Mouse (Mus musculus): ENCODE measurements around the gene Farsb.

Gene Farsb

DNA sequence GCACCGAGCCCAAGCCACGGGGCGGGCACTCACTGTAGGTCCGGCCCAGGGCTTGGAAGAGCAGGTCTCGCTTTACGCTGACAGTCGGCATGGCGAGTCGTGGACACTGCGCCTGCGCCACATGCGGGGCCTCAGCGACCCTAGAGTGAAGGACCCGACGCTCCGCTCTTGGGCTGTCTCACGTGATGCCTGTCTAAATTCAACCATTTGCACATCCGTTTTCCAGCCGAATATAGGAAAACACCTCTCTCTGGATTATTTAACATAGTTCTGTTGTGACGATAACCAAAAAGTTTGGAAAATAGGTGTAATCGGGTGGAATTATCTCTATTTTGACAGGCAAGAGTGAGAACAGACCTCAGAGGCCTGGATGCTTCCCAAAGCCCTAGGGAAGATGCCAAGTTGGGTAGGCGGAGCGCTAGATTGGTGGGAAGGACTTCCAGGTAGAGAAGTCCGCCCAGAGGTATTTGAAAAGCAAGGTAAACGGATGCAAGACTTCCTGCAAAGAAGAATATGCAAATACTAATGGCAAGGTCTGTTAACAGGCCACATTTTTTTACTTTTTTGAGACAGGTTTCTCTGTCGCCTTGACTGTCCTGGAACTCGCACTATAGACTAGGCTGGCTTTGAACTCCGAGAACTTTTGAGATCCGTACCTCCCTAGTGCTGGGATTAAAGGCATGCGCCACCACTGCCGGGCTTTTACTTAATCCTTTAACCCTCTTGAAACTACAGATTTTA lies at the start of gene Farsb:
Gene Farsb, minus strand, starts transcription at position 146 of the 741 bp plus-strand sequence.
- DNase-seq (ENCODE audit: low spot score), result peak; percentile 94

DNA sequence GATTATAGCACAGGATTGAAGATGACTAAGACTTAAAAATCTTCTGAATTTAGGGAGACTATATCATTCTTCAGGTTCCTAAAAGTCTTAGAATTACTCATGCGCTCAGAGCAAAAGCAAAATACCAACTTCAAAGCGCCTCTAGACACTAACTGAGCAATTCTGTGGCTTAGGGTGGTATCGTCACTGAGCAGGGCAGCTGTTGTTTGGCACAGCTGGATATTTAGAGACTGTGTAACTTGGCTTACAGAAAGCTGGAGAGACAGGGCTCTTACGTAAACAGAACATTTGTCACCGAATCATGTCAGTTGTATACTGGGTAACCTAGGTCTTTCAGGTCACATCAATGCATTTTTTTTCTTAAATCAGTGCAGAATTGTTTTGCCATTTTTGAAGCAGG lies 49.7 kb upstream of the Farsb start:
- DNase-seq (ENCODE audit: low spot score), result no peak

DNA sequence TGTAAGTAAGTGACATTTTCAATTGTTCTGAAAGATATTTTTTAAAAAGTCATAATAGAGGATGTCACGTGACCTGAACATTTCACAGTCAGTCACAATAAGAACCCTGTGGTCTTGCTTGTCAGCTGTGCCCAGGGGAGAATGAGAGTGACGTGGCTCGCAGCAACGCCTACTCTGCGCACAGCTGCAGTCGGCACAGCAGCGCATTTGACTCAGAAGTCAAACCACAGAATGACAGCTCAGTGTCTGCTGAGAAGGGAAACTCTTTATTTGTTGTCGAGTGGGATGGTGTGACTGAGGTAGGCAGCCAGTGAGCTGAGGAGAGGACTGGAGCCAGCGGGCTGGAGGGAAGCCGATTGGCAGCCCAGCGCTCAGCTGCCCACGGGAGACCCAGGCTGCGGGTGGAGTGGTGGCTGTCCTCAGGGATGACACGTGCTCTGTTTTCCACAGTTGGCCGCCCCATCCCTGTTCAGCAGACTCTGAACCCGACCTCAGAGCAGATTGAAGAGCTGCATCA lies 48.9 kb upstream of the Farsb start:
- DNase-seq (ENCODE audit: low spot score), result peak; percentile 21

DNA sequence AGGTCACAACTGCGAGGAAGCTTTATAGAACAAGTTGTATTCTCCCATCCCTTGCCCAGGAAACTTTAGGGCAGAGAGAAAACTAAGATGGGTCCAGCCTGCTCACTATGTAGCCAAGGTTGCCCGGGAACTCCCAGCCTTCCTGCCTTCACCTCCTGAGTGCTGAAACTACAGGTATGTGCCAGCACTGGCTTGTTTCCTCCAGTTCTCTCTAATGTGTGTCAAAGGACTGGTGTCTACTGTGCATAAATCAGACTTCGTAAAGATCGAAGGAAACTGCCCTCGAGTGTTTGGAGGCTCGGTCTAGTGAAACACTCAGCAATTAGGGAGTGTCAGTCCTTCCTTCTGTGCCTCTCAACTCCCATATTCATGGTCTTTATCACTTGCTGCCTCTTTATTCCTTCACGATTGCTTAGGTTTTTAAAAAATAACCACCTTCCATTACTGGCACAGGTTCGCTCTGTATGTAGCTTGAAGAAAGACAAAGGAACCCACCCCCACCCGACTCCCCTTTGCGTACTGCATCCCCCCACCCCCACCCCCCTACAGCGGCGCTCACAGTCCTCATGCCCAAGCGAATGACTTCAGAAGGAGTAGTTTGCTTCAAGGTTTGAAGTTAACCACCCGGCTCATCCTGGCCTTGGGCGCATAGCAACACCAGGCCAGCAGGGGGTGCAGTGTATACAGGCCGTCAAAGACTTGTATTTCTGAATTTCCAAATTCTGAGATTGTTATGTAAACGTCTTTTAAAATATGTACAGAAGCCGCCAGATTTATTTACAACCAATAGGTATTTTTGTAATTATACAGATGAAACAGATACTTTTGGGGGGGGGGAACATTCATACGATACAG lies 47.8 kb upstream of the Farsb start:
- peak; percentile 58 for DNase-seq (ENCODE audit: low spot score)

DNA sequence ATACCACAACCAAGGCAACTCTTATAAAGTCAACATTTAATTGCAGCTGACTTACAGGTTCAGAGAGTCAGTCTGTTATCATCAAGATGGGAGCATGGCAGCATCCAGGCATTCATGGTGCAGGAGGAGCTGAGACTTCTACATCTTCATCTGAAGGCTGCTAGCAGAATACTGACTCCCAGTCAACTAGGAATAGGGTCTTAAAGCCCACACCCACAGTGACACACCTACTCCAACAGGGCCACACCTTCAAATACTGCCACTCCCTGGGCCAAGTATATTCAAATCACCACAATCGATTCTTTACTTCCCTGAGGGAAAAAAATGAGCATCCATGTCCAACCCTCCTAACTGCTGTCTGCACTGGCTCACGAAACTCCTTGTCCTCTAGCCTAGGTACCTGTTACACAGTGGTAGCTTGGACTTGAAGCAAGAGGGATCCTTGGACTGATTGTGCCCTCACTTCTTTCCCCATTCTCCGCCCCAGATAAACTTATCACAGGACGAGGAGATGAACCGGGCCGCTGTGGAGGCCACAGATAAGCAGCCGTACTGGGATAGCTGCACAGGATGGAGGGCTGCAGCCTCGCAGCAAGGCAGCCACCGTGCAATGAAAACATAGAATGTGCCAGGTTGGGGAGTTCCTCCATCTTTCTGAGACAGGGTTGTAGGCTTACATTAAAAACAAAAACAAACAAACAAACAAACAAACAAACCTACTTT lies 45.9 kb upstream of the Farsb start:
- DNase-seq (ENCODE audit: low spot score), result no peak

DNA sequence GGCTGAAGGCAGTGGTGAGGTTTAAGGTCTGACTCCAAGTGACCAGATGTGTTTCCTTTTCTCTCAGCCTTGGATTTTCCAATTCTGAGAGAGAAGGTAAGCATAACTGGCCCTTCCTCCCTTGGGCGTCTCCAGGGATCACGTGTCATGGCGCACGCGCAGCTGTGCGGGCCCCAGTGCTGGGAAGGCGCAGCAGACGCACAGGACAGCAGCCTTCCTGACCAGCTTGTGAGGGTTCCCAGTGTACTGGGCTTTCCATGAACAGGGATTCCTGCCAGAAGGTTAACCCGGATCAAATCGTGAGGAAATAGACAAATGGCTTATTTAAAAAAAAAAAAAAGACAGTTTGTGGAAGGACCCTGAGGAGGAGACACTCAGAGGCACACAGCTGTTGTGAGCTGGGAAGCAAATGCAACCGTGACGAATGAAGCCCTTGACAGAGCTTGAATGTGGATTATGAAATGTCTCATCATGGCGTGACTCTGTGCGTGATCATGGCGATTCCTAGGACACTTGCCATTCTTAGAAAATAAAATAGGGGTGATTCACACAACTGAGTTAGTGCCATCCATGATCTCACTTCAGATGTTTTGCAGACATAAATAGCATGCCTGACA lies 43.6 kb upstream of the Farsb start:
- DNase-seq (ENCODE audit: low spot score), result no peak

DNA sequence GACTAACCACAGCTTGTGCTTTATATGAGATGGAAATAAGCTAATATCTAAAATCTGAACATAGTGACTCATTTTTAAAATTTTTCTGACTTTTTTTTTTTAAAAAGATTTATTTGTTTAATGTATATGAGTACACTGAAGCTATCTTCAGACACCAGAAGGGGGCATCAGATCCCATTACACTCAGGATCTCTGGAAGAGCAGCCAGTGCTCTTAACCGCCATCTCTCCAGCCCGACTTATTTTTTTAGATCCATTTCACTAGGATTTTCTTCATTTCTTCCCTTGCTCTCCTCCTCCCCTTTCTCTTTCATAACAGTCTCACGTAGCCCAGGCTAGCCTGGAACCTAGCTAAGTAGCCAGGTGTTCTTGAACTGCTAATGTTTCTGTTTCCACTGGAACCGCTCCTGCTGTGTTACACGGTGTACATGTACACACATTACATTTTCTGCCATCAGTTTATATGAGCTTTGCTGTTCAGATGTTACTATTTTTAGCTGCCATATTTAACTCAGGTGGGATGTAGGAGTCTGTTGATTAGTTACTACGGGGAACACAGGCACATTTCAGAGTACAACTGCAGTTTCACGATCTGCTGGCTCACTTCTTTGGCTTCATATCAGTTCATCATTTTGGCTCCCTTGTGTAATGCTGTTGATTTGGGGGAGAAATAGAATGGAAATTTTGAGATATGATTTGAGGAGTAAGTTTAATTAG lies 42.0 kb upstream of the Farsb start:
- no peak for DNase-seq (ENCODE audit: low spot score)

DNA sequence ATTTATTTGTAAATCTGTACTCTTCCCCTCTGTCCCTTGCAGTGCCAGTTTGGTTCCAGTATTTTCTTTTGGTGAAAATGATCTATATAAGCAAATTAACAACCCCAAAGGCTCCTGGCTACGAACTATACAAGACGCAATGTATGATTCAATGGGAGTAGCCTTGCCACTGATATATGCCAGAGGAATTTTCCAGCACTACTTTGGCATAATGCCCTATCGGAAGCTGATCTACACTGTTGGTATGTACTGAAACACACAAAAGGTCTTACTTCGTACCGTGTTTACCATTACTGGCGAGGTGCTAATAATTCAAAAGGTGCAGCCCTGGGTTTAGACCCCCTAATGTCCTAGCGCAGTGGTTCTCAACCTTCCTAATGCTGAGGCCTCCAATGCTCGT lies 40.3 kb upstream of the Farsb start:
- no peak for DNase-seq (ENCODE audit: low spot score)

DNA sequence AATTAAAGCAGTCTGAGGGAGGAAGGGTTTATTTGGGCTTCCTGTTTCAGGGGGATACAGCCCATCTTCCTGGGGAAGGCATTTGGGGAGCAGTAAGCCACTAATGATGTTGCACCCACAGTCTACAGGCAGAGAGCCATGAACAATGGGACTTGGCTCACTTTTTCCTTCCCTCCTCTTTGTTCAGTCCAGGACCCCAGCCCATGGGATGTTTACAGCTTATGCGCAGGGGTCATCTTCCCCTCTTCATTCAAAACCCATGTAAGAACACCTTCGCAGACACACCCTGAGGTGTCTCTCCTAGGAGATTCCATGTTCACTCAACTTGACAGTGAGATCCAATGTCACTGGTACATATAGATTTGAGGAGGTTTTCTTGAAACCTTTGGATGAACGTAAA lies 39.7 kb upstream of the Farsb start:
- no peak for DNase-seq (ENCODE audit: low spot score)

DNA sequence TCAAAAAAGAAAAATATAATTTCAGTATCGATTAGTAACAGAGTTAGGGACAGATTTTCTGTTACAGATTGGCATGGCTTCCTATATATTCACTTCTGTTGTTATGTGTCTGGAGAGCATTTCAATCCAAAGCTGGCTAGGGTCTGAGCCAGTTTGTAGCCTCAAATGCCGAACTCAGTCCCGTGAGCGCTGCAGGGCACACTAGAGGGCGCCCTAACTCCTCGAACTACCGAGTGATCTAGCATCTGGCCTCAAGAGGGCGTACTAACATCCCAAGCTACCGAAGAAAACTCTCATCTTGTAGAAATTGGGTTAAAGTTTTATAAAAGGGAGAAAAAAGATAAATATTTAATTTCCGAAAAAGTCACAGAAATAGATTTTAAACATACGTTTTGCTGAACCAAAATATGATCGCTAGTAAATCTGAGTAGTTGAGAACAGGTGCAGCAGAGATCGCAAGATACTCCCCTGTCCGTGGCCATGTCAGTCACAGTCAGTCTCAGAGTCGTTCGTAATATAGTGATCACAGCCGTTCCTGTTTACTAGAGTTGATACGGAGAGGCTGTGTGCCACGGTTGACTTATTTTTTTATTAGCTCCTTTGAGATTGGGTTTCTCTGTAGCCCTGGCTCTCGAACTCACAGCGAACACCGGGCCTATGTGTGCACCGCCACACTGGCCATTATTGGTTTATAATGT lies 36.6 kb upstream of the Farsb start:
- no peak for DNase-seq (ENCODE audit: low spot score)

DNA sequence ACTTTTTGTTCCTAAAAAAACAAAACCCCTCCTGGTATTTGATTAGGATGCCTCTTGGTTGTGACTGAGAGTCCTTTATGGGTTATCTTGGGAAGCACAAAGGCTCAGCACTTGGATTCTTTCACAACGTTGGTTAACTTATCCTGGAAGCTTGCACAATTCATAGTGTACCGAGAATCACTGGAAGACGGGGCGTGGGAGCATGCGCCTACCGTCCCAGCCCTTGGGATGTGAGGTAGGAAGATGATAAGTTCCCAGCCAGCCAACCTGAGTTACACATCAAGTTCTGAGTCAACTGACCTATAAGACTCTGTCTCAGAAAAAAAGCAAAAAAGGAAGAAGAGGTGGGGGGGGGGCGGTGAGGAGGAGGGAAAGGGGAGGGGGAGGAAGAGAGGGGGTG lies 30.2 kb upstream of the Farsb start:
- no peak for DNase-seq (ENCODE audit: low spot score)

DNA sequence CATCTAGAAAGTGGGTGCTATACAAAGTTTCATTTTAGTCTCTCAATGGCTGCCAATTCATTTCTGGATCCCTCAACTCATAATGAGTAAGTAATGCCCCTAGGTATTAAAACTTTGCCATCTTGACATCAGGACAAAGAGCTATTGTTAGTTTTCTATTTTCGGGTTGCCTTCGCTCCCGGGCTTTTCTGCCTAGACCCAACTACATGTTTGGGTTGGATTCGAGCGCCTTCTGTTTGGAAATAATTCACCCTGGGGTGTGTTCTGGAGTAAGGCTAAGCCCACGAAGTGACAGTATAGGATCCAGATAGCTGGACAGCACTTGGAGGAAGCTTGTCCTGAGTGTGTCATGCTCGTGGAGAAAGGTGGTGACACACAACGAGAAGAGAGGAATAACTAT lies 24.1 kb upstream of the Farsb start:
- no peak for DNase-seq (ENCODE audit: low spot score)

DNA sequence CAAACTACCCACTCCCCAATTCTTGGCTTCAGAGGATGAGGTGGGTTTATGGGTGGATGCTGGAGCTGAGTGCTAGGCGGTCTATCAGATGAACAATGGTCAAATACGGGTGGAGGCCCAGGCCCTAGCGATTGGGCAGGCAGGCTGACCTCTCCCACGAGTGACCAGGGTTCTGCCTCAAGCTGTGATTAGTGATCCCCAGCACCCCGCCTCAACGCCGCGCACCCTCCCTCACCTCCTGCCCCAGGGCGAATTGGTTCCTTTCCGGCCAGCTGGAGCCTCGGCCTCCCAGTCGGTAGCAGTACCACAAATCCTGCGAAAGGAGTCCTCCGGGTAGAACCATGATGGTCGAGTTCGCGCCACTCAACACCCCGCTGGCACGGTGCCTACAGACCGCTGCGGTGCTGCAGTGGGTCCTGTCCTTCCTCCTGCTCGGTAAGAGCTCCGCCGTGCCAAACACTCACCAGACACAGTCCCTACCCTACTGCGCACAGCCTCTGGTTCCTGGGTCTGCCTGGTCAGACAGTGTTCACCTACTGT lies 23.0 kb upstream of the Farsb start, which contains the start of gene BC035947:
Gene BC035947, minus strand, starts transcription at position 538 of the 540 bp plus-strand sequence.
- no peak for DNase-seq (ENCODE audit: low spot score)

DNA sequence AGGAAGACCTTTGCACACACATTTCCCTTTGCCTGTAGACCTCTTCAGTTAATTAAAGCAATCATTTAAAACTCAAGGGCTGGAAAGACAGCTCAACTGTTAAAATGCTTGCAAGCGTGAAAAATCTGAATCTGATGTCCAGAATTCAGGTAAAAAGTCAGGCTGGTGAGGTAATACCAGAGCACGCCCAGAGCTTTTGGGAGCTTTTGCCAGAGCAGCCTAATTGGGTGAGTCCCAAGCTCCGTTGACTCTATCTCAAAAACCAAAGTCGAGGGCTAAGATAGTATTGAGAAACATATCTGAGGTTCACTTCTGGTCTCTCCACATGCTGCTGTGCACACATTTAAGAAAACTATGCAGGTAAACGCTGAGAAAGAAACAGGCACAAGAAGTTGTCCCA lies 22.2 kb upstream of the Farsb start, which contains the start of gene Mogat1:
Gene Mogat1, plus strand, starts transcription at position 130 of the 400 bp plus-strand sequence.
- DNase-seq (ENCODE audit: low spot score), result no peak

DNA sequence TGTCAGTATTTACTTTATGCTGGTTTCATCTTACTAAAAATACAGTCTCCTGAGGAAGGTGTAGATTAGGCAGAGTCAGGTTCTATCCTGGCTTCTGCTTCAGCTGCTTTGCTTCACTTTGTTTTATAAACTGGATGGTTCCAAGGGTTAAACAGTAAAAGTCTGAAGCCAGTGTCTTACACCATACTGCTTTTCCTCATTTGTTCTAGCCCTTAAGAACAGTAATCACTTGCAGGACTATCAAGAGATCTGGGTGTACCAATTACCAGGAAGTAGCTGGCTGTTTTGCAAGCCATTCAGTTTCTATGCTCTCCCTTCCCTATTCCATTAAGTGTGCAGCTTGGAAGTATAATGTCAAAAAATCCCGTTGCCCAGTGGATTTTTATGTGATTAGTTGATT lies 18.4 kb upstream of the Farsb start:
- no peak for DNase-seq (ENCODE audit: low spot score)

DNA sequence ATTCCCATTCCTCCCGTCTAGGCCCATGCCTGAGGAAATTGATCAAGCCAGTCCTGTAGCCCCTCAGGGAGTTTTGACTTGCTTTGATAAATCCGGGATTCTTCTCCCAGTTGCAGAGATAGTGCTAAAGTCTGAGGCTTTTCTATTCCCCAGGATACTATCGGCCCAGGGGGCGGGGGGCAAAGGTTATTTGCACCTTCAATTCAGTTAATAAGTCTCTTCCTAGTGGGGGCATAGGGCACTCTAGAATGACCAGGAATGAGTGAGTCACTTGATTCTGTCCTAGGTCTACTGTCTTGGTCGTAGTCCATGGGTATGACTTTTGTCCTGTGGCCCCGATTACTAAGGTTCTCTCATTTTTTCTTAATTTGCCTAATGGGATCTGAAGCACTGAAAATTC lies 13.8 kb upstream of the Farsb start:
- peak; percentile 83 for DNase-seq (ENCODE audit: low spot score)

DNA sequence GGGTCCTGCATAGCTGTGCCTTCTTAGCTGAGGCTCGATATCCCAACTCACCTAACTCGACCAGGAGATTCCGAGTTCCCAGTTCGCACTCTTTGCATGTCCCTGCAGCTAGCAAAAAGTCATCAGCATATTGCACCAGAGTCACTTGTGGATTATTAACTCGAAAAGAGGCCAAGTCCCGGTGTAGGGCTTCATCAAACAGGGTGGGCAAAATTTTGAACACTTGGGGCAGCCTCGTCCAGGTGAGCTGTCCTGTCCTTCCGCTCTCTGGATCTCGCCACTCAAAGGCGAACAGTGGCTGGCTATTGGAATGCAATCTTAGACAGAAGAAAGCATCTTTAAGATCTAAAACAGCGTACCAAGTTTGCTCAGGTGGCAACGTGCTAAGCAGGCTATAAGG lies 13.2 kb upstream of the Farsb start:
- peak; percentile 69 for DNase-seq (ENCODE audit: low spot score)

DNA sequence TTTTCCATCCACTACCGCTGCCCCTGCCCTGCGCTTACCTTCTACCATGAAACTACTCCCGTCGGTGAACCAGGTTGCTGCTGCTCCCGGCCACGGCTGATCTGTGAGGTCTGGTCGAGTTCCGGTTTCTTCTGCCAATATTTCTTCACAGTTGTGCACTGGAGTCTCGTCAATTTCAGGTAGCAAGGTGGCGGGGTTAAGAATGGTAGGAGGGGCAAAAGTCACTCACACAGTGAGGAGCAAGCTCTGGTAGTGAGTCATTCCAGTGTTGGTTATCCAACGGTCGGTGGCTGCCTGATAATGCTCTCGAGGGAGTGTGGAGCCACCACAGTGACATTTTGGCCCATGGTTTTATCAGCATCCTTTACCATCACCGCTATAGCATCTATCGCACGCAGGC lies 12.3 kb upstream of the Farsb start:
- DNase-seq (ENCODE audit: low spot score), result peak; percentile 50

DNA sequence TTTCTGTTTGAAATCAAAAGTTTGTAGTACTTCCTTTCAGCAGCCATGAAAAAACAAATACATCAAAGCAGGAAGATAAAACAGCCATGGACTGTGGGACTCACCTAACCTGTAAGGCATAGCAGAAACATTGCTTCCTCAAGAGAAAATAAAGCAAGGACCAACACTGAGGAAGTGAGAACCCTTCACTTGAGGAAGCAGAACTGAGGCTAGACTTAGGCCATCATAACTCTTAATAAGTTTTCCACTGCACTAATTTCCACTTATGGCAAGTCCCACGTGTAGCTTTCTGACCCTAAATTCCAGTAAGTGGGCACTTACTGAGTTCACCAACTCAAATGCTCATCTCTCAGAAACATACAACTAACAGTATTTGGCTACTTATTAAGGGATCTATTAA lies 1.4 kb upstream of the Farsb start:
- DNase-seq (ENCODE audit: low spot score), result no peak

DNA sequence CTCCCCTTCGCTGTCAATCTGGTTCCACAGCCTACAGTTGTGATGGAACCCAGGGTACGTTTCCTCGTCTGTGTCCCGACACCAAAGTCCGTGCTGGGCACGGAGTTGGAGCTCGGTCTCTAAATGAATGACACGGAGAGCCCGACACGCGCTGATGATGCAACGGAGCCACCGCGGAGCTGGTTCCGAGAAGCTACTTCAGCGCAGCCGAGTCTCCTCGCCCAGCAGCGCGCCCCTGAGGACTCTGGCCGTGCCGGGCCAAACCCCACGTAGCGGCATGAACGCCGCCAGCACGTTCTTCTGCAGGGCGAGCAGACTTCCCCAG lies 308 bp downstream of the Farsb start:
- DNase-seq (ENCODE audit: low spot score), result no peak

DNA sequence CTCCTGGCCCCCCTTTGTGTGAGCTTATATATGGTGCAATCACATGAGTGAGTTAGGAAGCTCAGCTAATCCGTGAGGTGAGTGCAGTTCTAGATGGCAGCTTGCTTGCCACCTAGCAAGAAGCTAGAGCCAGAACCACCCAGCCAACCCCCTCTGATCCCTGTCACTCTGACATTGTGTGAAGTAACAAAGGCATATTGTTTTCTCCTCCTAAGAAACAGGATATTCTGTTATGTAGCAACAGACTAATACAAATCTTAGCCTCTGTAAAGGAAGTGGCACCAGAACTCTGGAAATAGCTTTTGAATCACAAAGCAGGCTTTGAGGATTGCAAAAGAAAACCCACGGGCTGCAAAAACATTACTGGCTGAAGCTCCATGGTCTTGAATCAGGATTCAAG lies 4.3 kb downstream of the Farsb start:
- no peak for DNase-seq (ENCODE audit: low spot score)

Measured in yolk sac, embryonic 10.5 days (tissue).